Mouse (Mus musculus) cortical plate, adult 2 months (tissue): ENCODE data around the gene Pycr1. TPM values are rescaled to one million over a fixed set of nuclear protein-coding genes. Genes with fewer than 3 reads are reported as not detected.

ENCODE experiments used
- H3K27ac ChIP-seq: fragments of 200-500 bp; 2 replicates; pipeline ENCODE4 v1.5.1; 2012; ENCODE audit warnings: low read length, control low read depth, inconsistent platforms; ENCODE audit not compliant: insufficient read depth
- H3K4me1 ChIP-seq: fragments of 200-500 bp; 2 replicates; pipeline ENCODE4 v1.6.1; 2011; ENCODE audit warnings: low read length; ENCODE audit not compliant: control insufficient read depth, insufficient read depth
- H3K4me3 ChIP-seq: fragments of 200-500 bp; 2 replicates; pipeline ENCODE4 v1.5.1; 2011; ENCODE audit warnings: mild to moderate bottlenecking, low read length, control low read depth; ENCODE audit not compliant: insufficient read depth
- CTCF ChIP-seq: fragments of 200-500 bp; IDR thresholded peaks from 2 replicates; pipeline ENCODE4 v1.5.1; 2011; ENCODE audit warnings: mild to moderate bottlenecking, control low read depth, low read length; ENCODE audit not compliant: insufficient read depth; ENCODE audit errors: extremely low read depth
- POLR2A ChIP-seq: fragments of 200-500 bp; IDR thresholded peaks from 2 replicates; pipeline ENCODE4 v1.6.1; 2011; ENCODE audit warnings: mild to moderate bottlenecking, low read length, control low read depth; ENCODE audit not compliant: insufficient read depth; ENCODE audit errors: extremely low read depth
- polyA plus RNA-seq: library from polyadenylated mRNA; depleted of rRNA; stranded (reverse); fragments of >200 nt; gene quantifications from 2 replicates; pipeline ENCODE4 v1.2.3, GENCODE M21; 2012

Pycr1 gene
- polyA plus RNA-seq, 1 experiment: 3.6 TPM

- no peaks in the 10 kb centered on the region for H3K4me1 ChIP-seq
- H3K4me3 ChIP-seq: 0 out of 2 replicates have a peak overlapping the region, but pooled peaks have one; percentile 7
- H3K27ac ChIP-seq: no peak overlapping the region
- TF ChIP-seq CTCF (peak; percentile 54; the same call in 1 of the 2 replicates), POLR2A (no peak)
These were observed 15.4 kb upstream of the Pycr1 start for GRCm38 (mm10) chr11:120658876-120659410.

- no peak overlapping the region for H3K4me3 ChIP-seq
- H3K4me1 ChIP-seq: no peaks in the 10 kb centered on the region
- TF ChIP-seq POLR2A (no peak), CTCF (no peak)
- no peak overlapping the region for H3K27ac ChIP-seq
These were observed 13.7 kb upstream of the Pycr1 start for GRCm38 (mm10) chr11:120657301-120657700.

GRCm38 (mm10) chr11:120654741-120655140 lies 11.2 kb upstream of the Pycr1 start:
- Histone ChIP-seq H3K4me3 (no peak overlapping the region), H3K4me1 (no peaks in the 10 kb centered on the region), H3K27ac (no peak overlapping the region)
- TF ChIP-seq CTCF: no peak
- TF ChIP-seq POLR2A: no peak

GRCm38 (mm10) chr11:120651872-120652271 lies 8.3 kb upstream of the Pycr1 start:
- Histone ChIP-seq H3K4me1 (no peaks in the 10 kb centered on the region), H3K27ac (no peak overlapping the region), H3K4me3 (no peak overlapping the region)
- TF ChIP-seq CTCF (0 out of 2 replicates have a peak, but pooled peaks have one; percentile 16), POLR2A (no peak)

GRCm38 (mm10) chr11:120648001-120648476 lies 4.5 kb upstream of the Pycr1 start, which contains the start of gene Myadml2:
Gene Myadml2, minus strand, starts transcription at chr11:120648158.
- peak within 1 kb of the TSS; percentile 82 for H3K27ac ChIP-seq
- TF ChIP-seq POLR2A: peak; percentile 53; the same call in 1 of the 2 replicates
- TF ChIP-seq CTCF: no peak
- H3K4me1 ChIP-seq: no peaks in the 10 kb centered on the region
- peak within 1 kb of the TSS; percentile 78 for H3K4me3 ChIP-seq

- TF ChIP-seq POLR2A: no peak
- no peak for TF ChIP-seq CTCF
- peak overlapping the region; percentile 82; the same call in 1 of the 2 replicates for H3K27ac ChIP-seq
These were observed 3.7 kb upstream of the Pycr1 start for GRCm38 (mm10) chr11:120647047-120647830.

GRCm38 (mm10) chr11:120642939-120643600 lies 499 bp downstream of the Pycr1 start:
- H3K4me1 ChIP-seq: no peaks in the 10 kb centered on the region
- peak overlapping the region; percentile 34 for H3K4me3 ChIP-seq
- TF ChIP-seq CTCF: no peak
- TF ChIP-seq POLR2A: no peak
- H3K27ac ChIP-seq: no peak overlapping the region

More at GRCm38 (mm10) chr11:120647047-120647830, 3.7 kb upstream of the Pycr1 start:
- Histone ChIP-seq H3K4me1 (no peaks in the 10 kb centered on the region), H3K4me3 (peak overlapping the region; percentile 78)

GRCm38 (mm10) chr11:120641869-120642268 lies 1.7 kb downstream of the Pycr1 start:
- Histone ChIP-seq H3K4me3 (no peak overlapping the region), H3K4me1 (no peaks in the 10 kb centered on the region), H3K27ac (no peak overlapping the region)
- TF ChIP-seq POLR2A (no peak), CTCF (no peak)

GRCm38 (mm10) chr11:120641255-120641654 lies 2.3 kb downstream of the Pycr1 start:
- Histone ChIP-seq H3K4me3 (no peak overlapping the region), H3K4me1 (no peaks in the 10 kb centered on the region), H3K27ac (no peak overlapping the region)
- TF ChIP-seq POLR2A (no peak), CTCF (no peak)
